Mouse (Mus musculus): ENCODE data around the gene Cdk6.
"Not testable (repeated sequence)": the region's sequence is repeated elsewhere in the genome, so short reads cannot be mapped to it uniquely, and the experiment has no call there.

Gene Cdk6

GRCm38 (mm10) chr5:3509503-3509902 is 168.2 kb downstream of the Cdk6 start:
- no peak for DNase-seq (ENCODE audit: low spot score in 2 of 2)

GRCm38 (mm10) chr5:3511097-3511795 is 170.0 kb downstream of the Cdk6 start:
- no peak for DNase-seq (ENCODE audit: low spot score in 2 of 2)

DNA sequence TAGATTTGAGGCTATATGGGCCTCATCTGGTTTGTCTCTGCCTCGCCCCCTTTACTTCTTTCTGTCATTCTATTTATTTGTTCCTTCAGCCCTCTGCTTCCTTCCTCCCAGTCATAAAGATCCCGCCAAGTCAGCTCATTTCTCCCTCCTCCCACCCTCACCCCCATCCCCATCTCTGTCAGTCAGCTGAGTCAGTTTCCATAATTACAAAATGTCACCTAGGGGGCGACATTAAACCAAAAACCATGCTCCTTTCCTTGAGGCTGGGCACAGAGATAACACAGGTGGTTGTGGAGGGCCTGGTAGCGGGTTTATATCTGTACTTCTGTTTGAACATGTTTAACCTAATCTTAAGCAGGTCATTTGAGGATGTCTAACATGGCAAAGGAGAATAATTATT is 171.3 kb downstream of the Cdk6 start:
- DNase-seq (ENCODE audit: low spot score in 2 of 2): no peak

DNA sequence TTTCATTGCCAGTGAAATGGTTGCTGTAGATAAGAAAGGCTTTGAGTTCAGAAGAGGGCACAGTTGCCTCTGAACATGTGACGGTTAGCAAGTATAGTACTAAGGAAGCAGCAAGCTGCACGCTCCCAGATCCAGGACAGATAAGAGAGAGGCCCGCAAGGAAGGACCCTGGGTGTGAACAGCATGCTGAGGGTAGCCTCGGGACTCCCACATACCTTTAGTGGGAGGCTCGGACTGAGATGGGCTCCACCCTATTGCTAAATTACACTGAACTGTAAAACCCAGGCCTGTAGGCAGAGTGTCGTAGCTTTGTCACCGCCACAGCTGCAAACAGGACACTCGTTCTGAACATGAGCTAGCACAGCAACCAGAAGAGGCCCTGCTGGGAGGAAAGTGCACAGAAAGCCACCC is 173.6 kb downstream of the Cdk6 start:
- DNase-seq (ENCODE audit: low spot score in 2 of 2): no peak

DNA sequence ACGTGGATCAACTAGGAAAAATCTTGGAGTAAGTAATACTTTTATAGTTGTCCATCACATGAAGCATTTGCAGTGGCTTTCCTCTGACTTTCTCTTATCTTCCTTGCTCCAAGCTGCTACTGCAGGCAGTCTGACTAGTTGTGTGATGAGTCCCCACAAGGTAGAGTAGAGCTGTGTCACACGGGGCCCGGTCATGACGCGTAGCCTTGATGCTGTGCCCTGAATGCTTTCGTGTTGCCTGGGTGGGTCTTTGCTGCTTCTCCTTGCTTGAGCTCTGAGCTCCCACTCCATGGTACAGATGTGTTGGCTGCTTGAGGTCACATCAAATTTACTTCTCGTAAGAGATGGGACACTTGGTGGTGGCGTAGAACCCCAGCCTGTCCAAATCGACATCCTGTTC is 174.2 kb downstream of the Cdk6 start:
- DNase-seq (ENCODE audit: low spot score in 2 of 2): no peak

DNA sequence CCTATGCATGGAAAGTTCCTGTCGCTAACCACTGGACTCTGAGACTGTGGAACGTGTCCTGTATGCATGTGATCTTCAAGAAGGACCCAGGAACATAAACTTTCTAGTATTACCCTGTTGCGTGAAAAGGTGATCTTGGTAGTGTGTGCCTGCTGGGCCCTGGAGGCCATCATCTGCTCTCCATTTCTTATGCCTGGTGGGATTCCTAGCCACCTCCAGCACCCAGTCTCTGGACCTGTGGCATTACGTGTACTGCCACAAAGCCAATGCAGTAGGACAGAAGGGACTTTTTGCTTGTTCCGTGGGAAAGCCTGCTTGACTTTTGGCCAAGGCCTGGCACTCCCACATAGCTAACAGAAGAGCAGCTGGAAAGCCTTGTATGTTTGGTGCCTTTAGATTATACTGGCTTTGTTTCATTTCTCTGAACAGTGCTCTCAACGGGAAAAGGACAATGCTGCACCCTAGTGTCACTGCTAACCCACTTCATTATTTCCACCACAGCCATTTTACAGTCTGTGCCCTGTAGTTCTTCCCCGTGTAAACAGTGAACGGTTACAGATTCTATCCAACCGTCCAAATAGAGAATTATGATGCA is 175.3 kb downstream of the Cdk6 start:
- peak in 1 of 2 experiments; percentile 28 for DNase-seq (ENCODE audit: low spot score in 2 of 2)

DNA sequence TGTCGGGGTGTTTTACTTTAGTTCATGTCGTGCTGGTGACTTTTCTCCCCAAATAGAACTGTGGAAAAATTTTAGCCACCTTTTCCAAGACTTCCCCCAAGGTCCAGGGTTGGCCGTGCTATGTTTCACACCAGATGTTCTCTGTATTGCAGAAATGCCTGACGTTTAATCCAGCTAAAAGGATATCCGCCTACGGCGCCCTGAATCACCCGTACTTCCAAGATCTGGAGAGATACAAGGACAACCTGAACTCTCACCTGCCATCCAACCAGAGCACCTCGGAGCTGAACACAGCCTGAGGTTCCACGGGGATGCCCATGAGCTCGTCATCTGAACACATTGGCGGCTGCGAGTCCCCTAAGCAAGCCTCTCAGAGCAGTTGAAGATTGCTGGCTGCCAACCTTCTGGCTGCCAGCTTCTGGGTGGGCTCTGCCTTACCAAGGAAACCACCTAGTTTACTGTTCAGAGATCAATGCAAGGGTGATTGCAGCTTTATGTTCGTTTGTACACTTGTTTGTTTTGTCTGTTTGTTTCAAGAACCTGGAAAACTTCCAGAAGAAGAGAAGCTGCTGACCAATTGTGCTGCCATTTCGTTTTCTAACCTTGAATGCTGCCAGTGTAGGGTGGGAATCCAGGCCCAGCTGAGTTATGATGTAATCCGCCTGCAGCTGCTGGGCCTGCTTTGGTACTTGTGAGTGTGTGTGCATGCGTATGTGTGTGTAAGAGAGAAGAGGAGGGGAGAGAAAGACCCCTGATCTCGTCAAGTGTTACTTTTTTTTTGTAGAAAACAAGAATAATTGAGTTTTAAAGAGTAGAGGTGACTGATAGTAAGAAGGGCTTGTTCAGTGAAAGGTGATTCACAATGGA is 179.4 kb downstream of the Cdk6 start:
- no peak for DNase-seq (ENCODE audit: low spot score in 2 of 2)

GRCm38 (mm10) chr5:3521741-3522140 is 180.5 kb downstream of the Cdk6 start:
- no peak for DNase-seq (ENCODE audit: low spot score in 2 of 2)

DNA sequence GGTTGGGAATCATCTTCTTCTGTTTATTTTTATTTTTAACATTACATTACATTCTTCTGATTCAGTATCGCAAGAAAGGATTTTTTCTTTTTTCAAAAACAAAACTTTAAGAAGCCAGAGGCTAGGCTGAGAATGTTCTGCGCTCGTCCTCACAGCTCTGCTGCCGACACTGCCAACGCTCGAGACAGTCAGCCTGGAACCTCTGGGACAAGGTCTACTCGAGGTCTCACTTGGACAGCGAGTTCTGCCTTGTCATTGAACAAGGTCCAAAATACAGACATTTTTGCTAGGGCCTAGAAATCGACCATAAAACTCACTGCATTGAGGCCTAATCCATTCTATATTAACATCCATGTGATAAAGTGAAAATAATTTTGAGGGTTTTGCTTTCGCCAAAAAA is 181.5 kb downstream of the Cdk6 start:
- no peak for DNase-seq (ENCODE audit: low spot score in 2 of 2)

GRCm38 (mm10) chr5:3527041-3527691 is 185.9 kb downstream of the Cdk6 start:
- no peak for DNase-seq (ENCODE audit: low spot score in 2 of 2)

DNA sequence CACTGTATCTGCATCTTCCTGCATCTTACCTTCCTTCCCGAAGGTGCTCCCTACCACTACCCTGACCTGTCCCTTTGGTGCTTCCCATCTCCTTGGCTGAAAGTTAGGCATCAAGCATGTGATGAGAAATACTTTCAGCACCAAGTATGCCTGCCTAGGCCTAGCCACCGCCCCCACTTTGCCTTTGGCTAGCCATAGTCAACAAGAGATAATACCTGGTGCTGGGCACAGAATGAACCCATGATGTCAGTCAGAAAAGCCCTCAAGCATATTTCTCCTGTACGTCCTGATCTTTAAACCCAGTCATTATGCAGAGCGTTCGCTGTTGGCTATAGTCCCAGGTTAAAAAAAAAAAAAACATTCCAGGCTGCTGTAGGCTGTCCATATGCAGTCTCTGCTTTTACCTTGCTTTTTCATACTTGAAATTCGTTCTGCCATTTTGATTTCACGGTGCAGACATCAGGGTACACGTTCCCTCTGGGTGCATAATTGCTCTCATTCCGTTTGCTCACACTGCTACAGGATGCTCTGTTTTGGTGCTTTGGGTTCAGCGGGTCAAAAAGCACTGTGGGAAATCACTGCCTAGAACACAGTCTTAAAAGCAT is 188.4 kb downstream of the Cdk6 start:
- DNase-seq (ENCODE audit: low spot score in 2 of 2): no peak

- DNase-seq (ENCODE audit: low spot score in 2 of 2): not testable (repeated sequence)
Observed at GRCm38 (mm10) chr5:3532048-3532447, 190.8 kb downstream of the Cdk6 start.

DNA sequence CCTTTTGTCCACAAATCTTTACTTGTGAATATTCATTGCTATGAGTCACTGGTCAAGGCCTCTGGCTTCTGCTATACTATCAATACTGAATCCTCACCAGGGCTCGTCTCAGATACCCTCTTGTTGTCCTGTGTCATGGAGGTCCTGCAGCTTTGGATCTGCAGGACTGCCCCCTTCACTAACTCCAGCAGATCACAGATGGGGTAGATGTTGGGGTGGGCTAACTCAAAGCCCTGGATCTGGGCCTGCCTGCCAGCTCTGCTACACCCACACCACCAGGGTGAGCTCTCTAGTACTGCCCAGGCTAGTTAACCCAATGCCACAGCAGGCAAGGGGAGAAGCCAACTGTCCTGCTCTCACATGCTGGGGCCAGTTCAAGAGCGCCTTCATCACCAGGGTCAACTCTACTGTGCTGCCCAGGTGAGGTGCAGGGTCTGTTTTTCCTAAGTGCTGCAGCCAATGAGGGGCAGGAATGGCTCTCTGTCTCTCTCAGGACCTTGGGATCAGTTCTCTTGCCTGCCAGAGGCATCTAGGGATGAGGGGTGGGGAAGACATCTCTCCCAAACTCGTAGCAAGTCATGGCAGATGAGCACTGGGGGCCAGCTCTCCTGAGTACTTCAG is 195.4 kb downstream of the Cdk6 start:
- no peak for DNase-seq (ENCODE audit: low spot score in 2 of 2)

- DNase-seq (ENCODE audit: low spot score in 2 of 2): no peak
Observed at GRCm38 (mm10) chr5:3538505-3539472, 197.5 kb downstream of the Cdk6 start.

- no peak for DNase-seq (ENCODE audit: low spot score in 2 of 2)
Observed at GRCm38 (mm10) chr5:3541871-3542270, 200.6 kb downstream of the Cdk6 start.

DNA sequence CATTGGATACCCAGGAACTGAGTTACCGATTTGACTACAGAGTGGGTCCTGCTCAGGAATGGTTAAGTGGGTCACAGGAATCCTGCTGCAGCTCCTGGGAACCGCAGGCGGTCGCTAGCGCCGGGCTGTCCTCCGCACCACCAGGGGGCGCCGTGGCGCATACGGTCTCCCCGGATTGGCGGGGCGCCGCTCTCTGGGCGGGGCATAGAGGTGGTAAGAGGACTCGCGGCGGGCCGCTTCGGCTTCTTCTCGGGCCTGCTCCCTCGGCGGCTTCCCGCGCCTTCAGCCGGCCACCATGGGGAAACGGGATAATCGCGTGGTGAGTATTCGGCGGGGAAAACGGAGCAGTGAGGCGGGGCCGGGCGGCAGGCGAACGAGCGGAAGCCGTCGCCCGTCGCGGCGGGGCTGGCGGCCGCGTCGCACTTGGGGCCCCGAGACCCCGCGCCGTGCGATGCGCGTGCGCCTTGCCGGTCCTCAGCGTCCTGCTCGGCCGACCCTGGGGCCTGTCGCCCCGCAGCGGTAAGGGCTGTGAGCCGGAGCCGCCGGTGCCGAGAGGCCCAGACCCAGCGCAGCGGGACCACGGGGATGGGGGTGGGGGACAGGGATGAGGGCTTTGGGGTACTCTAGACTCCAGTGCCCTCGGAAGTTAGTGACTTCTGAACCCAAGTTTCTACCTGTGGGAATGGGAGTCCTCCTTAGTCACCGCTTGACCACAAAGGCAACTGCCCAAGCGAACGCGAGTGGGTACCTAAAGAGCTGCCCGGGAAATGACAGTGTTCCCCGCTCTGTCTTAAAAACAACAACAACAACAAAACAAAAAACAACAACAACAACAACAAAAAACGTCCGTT is 202.6 kb downstream of the Cdk6 start, which contains the start of gene Fam133b:
TSS of gene Fam133b (plus strand) at position 205 of the 851 bp plus-strand sequence.
- DNase-seq (ENCODE audit: low spot score in 2 of 2): peak; percentile 96 to 98

- DNase-seq (ENCODE audit: low spot score in 2 of 2): no peak
Observed at GRCm38 (mm10) chr5:3544480-3544769, 203.1 kb downstream of the Cdk6 start.

DNA sequence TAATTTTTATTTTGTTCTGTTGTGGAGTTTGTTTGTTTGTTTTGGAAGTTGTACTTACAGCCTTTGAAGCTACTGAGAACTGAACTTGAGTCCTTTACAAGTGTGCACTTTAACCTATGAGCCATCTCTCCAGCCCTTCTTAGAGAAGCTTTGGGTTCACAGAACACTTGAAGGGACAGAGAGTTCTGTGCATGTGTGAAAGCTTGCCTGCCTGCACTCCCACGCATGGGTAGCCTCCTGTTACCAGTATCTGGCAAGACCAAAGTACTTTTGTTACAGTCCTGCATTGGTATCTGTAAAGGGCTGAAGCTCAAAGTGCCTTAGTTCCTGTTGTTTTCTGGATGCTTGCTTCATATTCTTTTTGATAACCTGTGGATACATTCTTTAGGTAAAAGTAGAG is 204.9 kb downstream of the Cdk6 start:
- DNase-seq (ENCODE audit: low spot score in 2 of 2): no peak

DNA sequence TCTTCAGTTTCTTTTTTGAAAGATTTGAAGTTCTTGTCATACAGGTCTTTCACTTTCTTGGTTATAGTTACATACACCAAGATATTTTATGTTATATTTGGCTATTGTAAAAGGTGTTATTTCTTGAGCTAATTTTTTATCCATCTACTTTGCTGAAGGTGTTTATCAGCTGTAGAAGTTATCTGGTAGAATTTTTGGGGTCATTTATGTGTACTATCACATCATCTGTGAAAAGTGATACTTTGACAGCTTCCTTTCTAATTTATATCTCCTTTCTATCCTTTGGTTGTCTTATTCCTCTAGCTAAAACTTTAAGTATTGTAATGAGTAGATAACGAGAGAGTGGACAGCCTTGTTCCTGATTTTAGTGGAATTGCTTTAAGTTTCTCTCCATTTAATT is 210.2 kb downstream of the Cdk6 start:
- no peak for DNase-seq (ENCODE audit: low spot score in 2 of 2)
